Comparison of ENCODE assay signal across 15 mouse cellular contexts in the genomic region with DNA sequence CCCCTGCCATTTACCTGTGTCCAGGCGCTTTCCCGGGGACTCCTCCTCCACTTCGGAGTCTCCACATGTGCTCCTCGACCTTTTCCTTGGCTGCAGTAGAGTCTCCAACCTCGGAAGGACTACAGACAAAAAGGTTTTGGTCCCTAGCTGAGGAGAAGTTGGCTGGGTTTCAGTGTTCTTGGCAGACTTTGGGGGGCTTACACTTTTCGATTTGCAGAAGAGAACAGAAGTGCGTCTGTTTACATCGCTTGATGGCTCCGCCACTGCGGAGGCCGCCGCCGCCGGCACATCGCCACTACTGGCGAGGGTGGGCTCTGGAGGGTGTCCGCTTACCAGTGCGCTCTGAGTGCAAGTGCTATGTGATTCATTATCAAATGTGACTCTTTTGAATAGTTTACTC. TPM values are rescaled to one million over a fixed set of nuclear protein-coding genes. Genes with fewer than 3 reads are reported as not detected.
DNase-seq lines count a peak whose midpoint lies in the region; ATAC-seq and TF ChIP-seq lines count a peak whose summit lies in the region.
"Had no signal": no experiment of that assay in that cellular context is flagged by ENCODE, and none has a peak within 500 bp of the region (broad histone marks: within the 10 kb centered on the region; RNA-seq: fewer than 3 reads in every experiment).

No protein-coding gene starts in this region.

- H3K9me3 ChIP-seq in hindbrain, embryonic 15.5 days, result no peaks in the 10 kb centered on the region
- no peaks in the 10 kb centered on the region for H3K9me3 ChIP-seq in hindbrain, embryonic 11.5 days (ENCODE audit: control insufficient read depth, low read length)
- no peaks in the 10 kb centered on the region for H3K9me3 ChIP-seq in forebrain, postnatal 0 days (ENCODE audit: low read length)
- H3K9me3 ChIP-seq: heart, embryonic 15.5 days had no signal

- 0 out of 2 replicates have a peak, but pooled peaks cover 4% of the 10 kb centered on the region for H3K4me1 ChIP-seq in hindbrain, embryonic 15.5 days (replicated peaks)
- no peaks in the 10 kb centered on the region for H3K4me1 ChIP-seq in hindbrain, embryonic 11.5 days (replicated peaks; ENCODE audit: control insufficient read depth, insufficient read depth, low read length)
- H3K4me1 ChIP-seq in forebrain, postnatal 0 days (ENCODE audit: insufficient read depth), result no peaks in the 10 kb centered on the region
- H3K4me1 ChIP-seq: heart, embryonic 15.5 days had no signal

- peak; percentile 57; the same call in 1 of the 2 replicates for ATAC-seq in hindbrain, embryonic 15.5 days (ENCODE audit: low FRiP score, low read depth)
- ATAC-seq in hindbrain, embryonic 11.5 days (ENCODE audit: low FRiP score), result no peak
- peak; percentile 55 for ATAC-seq in forebrain, postnatal 0 days

- no peak overlapping the region for H3K9ac ChIP-seq in hindbrain, embryonic 15.5 days
- no peak overlapping the region for H3K9ac ChIP-seq in hindbrain, embryonic 11.5 days (ENCODE audit: low read depth, low read length)
- H3K9ac ChIP-seq in forebrain, postnatal 0 days, result no peak overlapping the region
- H3K9ac ChIP-seq: heart, embryonic 15.5 days had no signal

- no peak overlapping the region for H3K4me2 ChIP-seq in hindbrain, embryonic 15.5 days
- H3K4me2 ChIP-seq in hindbrain, embryonic 11.5 days (replicated peaks; ENCODE audit: low read depth, low read length), result no peak overlapping the region
- no peak overlapping the region for H3K4me2 ChIP-seq in forebrain, postnatal 0 days (ENCODE audit: low read depth)
- H3K4me2 ChIP-seq: heart, embryonic 15.5 days; midbrain, embryonic 11.5 days had no signal

- no peak overlapping the region for H3K4me3 ChIP-seq in hindbrain, embryonic 15.5 days
- H3K4me3 ChIP-seq in hindbrain, embryonic 11.5 days (ENCODE audit: low read depth, low read length), result no peak overlapping the region
- no peak overlapping the region for H3K4me3 ChIP-seq in forebrain, postnatal 0 days (ENCODE audit: low read depth, low read length)
- H3K4me3 ChIP-seq: heart, embryonic 15.5 days had no signal

- H3K36me3 ChIP-seq in hindbrain, embryonic 15.5 days, result peaks cover 57% of the 10 kb centered on the region
- peaks cover 13% of the 10 kb centered on the region for H3K36me3 ChIP-seq in hindbrain, embryonic 11.5 days (ENCODE audit: control insufficient read depth, insufficient read depth, low read length)
- peaks cover 54% of the 10 kb centered on the region for H3K36me3 ChIP-seq in forebrain, postnatal 0 days (ENCODE audit: insufficient read depth)

- no peak for TF ChIP-seq CTCF in forebrain, postnatal 0 days (IDR thresholded peaks at IDR 0.05; ENCODE audit: low read depth)

- 81% methylated on average over 18 of the region's 18 CpGs for WGBS in hindbrain, embryonic 15.5 days
- WGBS in hindbrain, embryonic 11.5 days, result 94% methylated on average over 18 of the region's 18 CpGs
- WGBS in forebrain, postnatal 0 days, result 52% methylated on average over 18 of the region's 18 CpGs

- H3K27me3 ChIP-seq in hindbrain, embryonic 15.5 days, result no peaks in the 10 kb centered on the region
- H3K27me3 ChIP-seq in hindbrain, embryonic 11.5 days (ENCODE audit: control insufficient read depth, insufficient read depth, low read length), result no peaks in the 10 kb centered on the region
- H3K27me3 ChIP-seq in forebrain, postnatal 0 days (ENCODE audit: insufficient read depth, low read length), result no peaks in the 10 kb centered on the region
- H3K27me3 ChIP-seq: heart, embryonic 15.5 days had no signal

- no peak for DNase-seq in hindbrain, embryonic 11.5 days (ENCODE audit: low spot score)
- DNase-seq in lung, postnatal 10 days, result peak; percentile 53
- no peak for DNase-seq in lung, postnatal 25 days (ENCODE audit: low spot score)
- peak; percentile 40 for DNase-seq in brain, adult 2 months (ENCODE audit: low read depth, low spot score)
- DNase-seq in forebrain, postnatal 0 days, result peak; percentile 58
- no peak for DNase-seq in kidney, postnatal 36 days
- DNase-seq: adrenal gland, postnatal 25 days; cerebellum, postnatal 36 days; heart, adult 18-20 months; kidney, adult 2 months; kidney, postnatal 25 days; thymus, adult 18-20 months had no signal

- no peak overlapping the region for H3K27ac ChIP-seq in hindbrain, embryonic 15.5 days (replicated peaks)
- H3K27ac ChIP-seq in hindbrain, embryonic 11.5 days (ENCODE audit: low read depth, low read length), result no peak overlapping the region
- H3K27ac ChIP-seq in forebrain, postnatal 0 days (ENCODE audit: low read depth, low read length), result no peak overlapping the region
- H3K27ac ChIP-seq: heart, embryonic 15.5 days had no signal

RNA-seq across cellular contexts. Expression of a gene that starts 33.3 kb away (rescaled TPM):
- 15.0 and 18.7 TPM in 2 replicates for polyA plus RNA-seq in hindbrain, embryonic 15.5 days (2015; fragmentation: Nextera tagmentation; extraction: Ambion mirVana)
- polyA plus RNA-seq in hindbrain, embryonic 11.5 days (2014; fragmentation: Nextera tagmentation; extraction: Ambion mirVana), result 25.2 and 29.4 TPM in 2 replicates
- 56.8 and 63.6 TPM in 2 replicates for total RNA-seq in forebrain, postnatal 0 days (2014; rRNA removed)
- 10.6 and 13.0 TPM in 2 replicates for polyA plus RNA-seq in forebrain, postnatal 0 days (2015; fragmentation: Nextera tagmentation; extraction: Ambion mirVana)

RNA-seq across cellular contexts. Expression of a gene that starts 50.7 kb away (rescaled TPM):
- polyA plus RNA-seq in hindbrain, embryonic 15.5 days (2015; fragmentation: Nextera tagmentation; extraction: Ambion mirVana), result 14.6 and 15.0 TPM in 2 replicates
- 38.2 and 43.1 TPM in 2 replicates for polyA plus RNA-seq in hindbrain, embryonic 11.5 days (2014; fragmentation: Nextera tagmentation; extraction: Ambion mirVana)
- total RNA-seq in forebrain, postnatal 0 days (2014; rRNA removed), result 21.8 and 28.7 TPM in 2 replicates
- polyA plus RNA-seq in forebrain, postnatal 0 days (2015; fragmentation: Nextera tagmentation; extraction: Ambion mirVana), result 4.0 and 6.1 TPM in 2 replicates

Comparison
In these comparisons a context has a peak if more than half of its experiments do, and no peak if none do; other contexts are left out.
1. DNase-seq: peak in lung, postnatal 10 days (single experiment), brain, adult 2 months (single experiment) and forebrain, postnatal 0 days (single experiment); none in hindbrain, embryonic 11.5 days (single experiment), lung, postnatal 25 days (single experiment) and kidney, postnatal 36 days (0 of 2).